Mouse (Mus musculus): ENCODE data around the gene Tmem132d.

Tmem132d gene

DNA sequence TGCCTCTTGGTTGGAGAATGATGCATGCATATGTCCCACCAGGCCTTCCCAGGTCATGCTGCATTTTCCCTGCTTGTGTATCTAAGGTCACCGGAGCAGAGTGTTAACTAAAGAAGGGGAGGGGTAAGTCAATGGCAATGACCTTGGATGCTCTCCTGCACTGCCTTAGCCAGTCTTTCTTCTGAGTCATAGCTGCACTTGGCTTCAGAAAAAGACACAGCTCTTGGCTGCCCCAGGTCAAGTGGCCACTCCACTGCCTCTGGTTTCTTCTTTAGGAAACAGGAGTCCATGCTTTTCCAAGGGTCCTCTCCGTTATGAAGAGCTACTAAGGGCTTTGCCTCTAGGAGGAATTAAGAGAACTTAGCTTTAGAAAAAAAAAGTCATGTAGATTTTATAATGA is 506.2 kb downstream of the Tmem132d start:
- no peak for DNase-seq (ENCODE audit: low read depth)

- DNase-seq (ENCODE audit: low read depth) = no peak
Measured at GRCm38 (mm10) chr5:127924106-127924505, 508.8 kb downstream of the Tmem132d start.

GRCm38 (mm10) chr5:127919171-127919570 is 513.7 kb downstream of the Tmem132d start:
- no peak for DNase-seq (ENCODE audit: low read depth)

GRCm38 (mm10) chr5:127918376-127918775 is 514.5 kb downstream of the Tmem132d start:
- no peak for DNase-seq (ENCODE audit: low read depth)

DNA sequence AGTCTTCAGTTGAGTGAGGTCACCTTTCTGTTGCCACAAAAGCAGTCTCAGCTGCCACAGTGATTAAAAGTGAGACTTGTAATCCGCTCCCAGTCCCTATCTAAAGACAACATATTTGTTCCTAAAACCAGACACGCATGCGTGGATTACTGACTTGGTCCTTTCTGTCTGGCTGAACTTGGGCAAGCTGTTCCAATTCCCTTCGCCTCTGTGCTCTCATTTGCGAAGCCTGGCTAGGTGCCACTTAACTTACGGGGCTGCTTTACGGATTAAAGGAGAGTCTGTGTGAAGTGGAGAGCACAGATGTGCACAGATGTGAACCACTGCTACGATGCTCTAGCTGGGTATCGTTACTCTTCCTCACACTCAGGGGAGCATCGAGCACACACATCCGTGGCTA is 518.7 kb downstream of the Tmem132d start:
- no peak for DNase-seq (ENCODE audit: low read depth)

DNA sequence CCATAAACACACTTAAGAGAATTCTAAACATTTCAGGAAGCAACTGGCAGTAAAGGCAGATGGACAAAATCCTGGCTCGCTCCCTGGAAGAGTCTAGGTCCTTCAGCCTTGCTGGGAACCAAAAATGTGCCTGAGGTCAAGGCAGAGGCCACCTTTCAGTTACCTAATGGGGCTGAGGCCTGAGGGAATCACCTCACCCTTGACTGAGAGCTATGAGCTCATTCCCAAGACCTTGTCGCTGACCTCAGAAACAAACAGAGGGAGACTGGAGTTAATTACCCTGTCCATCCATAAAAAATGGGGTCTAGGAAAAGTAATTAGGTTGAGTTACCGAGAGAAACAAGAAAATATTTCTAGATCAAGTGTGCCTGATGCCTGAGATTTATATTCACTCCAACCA is 521.3 kb downstream of the Tmem132d start:
- no peak for DNase-seq (ENCODE audit: low read depth)

DNA sequence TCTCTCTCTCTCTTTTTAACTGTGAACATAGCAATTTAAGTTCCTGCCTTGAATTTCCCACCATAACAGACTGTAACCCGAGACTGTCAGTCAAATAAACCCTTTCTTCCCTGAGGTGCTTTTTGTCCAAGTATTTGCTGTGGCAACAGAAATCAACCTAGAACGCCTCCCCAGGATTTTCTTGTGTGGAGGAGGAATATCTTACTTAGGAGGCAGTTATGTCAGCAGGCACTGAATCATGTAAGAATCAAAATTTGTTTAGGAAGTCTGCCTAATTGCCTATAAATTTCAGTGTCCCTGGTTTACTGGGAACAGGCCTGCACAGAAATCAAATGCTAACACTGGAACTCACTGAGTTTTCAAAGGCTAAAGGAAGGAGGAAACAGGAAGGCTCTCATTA is 522.5 kb downstream of the Tmem132d start:
- DNase-seq (ENCODE audit: low read depth) = no peak

DNA sequence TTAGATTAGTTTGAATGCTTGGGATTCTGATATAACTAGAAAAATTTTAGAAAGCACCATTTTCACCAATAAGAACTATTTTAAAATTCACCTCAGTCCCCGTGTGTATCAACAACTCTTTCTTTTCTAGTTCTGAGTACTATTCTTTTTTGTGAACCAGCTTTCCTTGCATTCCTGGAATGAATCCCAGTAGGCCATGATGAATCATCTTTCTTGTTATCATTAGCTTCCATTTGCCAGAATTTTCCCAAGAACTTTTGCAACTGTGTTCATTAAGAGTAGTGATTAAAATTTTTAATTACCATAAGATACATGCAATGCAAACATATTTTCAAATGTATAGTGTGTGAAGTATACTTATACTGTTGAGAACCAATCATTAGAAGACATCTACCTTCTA is 537.7 kb downstream of the Tmem132d start:
- no peak for DNase-seq (ENCODE audit: low read depth)

DNA sequence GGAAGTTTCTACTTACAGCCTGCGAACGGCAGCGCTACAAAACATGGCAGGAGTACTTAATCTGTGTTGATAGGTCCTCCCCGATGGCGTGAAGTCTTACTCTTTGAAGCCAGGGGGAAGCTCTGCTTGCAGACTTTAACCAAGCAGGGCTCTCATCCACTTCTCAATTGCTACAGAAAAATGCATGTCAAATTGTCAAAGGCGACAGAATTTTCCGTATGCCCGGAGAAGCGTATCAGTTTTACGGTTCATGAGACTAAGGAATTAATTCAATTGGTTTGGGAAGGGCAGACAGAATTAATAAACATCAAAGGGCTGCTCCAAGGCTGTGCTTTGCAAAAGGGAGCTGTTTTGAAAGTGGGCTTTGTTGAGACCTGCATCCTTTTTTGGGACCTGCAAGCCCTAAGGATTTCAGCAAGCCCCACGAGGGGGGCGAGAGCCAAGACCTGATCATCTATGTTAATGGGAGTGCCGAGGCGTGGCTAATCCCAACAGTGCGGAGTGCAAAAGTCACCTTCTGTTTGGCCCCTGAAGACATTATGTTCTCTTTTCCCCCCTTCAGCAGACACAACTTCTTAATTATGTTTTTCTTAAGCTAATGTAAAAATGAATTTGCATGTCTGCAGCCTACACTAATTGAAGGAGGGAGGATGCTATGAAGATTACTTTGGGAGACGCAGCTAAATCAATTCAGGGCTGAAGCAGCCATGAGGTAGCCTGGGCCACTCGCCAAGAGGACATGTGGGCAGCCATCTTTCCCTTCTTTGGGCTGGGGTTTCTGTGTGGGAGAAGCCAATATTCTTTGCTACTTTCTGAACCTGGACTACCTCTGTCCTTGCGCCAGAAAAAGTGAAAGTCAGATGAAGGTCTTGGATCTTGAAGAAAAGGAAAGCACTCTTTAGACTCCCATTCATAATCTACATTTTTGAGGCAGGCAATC is 547.0 kb downstream of the Tmem132d start:
- DNase-seq (ENCODE audit: low read depth) = no peak

DNA sequence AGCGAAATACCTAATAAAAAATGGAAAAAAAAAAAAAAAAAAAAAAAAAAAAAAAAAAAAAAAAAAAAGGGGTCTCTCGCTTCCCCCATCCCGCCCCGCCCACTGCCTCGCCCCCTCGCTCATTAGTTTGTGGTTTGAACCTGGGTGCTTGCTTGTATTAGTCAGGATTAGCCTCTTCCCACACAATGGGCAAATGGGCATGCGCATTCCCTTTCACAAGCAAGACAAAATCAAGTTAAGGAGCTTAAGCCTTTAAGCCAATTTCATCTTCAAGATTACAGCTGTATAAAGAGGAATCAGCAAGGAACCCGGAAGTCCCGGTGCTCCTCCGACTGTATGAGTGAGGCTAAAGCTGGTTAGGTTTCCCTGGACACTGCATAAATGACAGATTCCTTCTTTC is 549.9 kb downstream of the Tmem132d start:
- no peak for DNase-seq (ENCODE audit: low read depth)

- DNase-seq (ENCODE audit: low read depth) = no peak
Measured at GRCm38 (mm10) chr5:127874461-127874860, 558.4 kb downstream of the Tmem132d start.

GRCm38 (mm10) chr5:127865157-127865556 is 567.7 kb downstream of the Tmem132d start:
- no peak for DNase-seq (ENCODE audit: low read depth)

DNA sequence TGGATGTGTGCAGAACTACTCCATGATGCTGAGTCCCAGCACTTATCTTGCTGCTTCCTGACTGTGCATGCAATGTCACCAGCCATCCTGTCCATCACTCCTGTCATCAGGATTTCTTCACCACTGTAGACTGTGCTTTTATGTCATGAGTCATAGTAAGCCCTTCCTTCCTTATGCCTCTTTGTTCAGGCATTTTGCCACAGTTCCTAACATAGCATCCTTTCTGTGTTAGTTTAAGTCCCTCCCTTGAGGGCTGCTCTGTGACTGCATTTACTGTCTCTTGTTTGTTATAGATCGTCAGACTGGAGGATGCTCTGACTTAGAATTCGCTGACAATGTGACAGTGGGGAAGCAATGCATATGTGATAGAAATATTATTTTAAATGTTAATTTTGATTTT is 573.2 kb downstream of the Tmem132d start:
- no peak for DNase-seq (ENCODE audit: low read depth)

DNA sequence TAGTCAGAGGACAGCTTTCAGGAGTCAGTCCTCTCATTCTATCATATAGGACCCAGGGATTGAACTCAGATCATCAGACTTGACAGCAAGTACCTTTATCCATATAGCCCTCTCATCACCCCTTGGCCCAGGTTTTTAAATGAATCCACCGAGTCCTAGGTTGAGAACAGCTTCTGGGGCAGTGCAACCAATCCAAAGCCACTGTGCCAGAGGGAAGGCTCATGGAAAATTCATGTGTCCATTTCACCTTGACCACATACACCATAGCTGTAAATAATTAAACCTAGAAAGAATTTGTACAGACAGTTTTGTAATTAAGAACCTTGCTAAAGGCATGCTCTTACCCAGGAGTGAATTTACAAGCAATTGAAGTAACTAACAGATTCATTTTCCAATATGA is 580.6 kb downstream of the Tmem132d start:
- no peak for DNase-seq (ENCODE audit: low read depth)

DNA sequence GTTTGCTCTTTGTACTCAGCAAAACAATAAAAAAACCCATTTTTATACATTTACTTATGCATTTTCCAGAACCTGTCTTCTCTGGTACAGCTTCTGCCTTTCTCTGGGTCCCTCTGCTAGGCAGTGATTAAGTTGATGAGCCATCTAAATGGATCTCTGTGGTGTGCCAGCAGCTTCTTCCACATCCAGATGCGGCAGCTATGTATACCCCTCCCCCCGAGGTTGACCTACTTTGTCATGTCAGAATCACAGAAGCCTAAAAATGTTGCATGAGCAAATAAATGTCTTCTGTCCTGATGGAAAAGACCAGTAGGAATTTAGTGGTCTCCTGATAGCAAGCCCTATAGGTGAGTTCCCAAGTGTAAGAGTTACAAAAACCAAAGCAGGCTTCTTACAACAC is 601.1 kb downstream of the Tmem132d start:
- DNase-seq (ENCODE audit: low read depth) = no peak

DNA sequence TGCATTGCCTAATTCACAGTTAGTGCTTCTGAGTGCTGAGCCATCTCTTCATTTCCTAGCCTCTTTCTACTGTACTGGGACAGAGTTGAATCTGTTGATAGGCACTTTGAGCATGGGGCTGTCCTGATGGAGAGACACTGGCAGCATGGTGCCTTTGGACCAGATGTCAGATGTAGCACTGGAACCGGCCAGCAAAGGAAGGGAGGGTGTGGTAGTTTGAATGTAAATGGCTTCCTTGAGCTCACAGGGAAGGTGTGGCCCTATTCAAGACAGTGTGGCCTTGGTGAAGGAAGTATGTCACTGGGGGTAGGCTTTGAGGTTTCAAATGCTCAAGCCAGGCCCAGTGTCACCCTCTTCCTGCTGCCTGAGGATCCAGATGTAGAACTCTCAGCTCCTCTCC is 602.0 kb downstream of the Tmem132d start:
- no peak for DNase-seq (ENCODE audit: low read depth)

DNA sequence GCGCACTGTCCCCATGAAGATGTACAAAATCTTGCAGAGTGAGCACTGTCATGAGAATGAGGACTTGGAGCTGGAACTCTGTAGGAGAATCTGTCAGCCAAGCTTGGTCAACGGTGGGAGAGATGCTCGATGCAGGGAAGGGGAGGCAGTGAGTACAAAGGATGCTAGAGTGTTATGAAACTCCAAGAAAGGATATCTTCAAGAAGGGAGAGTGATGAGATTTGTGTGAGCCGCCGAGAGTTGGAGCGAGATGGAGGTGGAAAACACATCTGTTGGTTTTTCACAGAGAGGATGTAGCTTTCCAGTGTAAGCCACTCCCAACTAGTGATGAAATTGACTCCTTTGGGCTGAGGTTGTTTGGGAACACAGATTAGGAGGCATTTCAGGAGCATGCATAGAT is 604.1 kb downstream of the Tmem132d start:
- no peak for DNase-seq (ENCODE audit: low read depth)

DNA sequence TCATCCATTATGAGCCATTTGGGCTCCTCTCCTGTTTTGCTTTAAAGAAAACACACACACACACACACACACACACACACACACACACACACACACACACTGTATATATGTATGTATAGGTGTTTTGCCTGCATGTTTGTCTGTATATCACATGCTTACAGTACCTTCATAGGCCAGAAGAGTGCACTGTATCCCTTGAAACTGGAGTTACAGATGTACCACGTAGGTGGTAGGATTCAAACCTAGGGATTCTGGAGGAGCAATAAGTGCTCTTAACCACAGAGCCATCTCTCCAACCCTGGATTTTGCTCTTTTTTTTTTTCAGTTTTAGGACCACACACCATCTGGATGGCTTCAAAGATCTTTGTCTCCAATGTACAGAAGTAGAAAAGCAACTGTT is 610.9 kb downstream of the Tmem132d start:
- no peak for DNase-seq (ENCODE audit: low read depth)

DNA sequence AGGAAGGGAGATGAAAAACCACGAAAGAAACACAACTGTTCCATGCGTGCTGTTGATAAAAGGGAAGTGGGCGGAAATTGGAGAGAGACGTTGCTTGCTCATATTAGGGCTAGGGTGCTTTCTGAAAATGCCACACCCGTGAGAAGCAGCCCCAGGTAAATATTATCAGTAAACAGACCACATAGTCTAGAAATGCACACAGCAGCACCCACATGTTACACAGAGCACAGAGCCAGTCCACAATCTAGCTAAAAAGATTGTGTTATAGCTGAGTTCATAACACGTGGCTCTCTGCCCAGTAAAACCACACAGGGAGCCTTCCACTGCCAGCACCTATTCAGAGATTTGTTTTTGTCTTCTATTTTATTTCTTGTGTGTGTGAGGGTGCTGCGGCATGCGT is 617.6 kb downstream of the Tmem132d start:
- DNase-seq (ENCODE audit: low read depth) = no peak

DNA sequence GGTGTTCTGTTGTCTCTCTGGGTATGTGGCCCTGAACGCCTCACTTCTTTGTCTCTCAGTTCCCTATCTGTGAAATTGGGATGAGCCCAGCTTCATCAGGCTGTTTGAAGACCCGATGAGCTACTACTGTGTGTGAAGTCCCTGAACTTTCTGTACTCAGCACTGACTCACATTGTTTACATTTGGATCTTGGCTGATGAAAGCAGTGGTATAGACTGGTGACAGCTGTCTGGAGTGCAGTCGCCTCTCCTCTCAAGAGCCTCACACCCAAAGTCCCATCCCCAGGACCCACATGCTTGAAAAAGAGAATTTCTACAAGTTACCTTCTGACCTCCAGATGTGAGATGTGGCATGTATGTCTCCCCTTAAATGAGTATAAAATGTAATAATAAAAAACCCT is 625.5 kb downstream of the Tmem132d start:
- DNase-seq (ENCODE audit: low read depth) = no peak

DNA sequence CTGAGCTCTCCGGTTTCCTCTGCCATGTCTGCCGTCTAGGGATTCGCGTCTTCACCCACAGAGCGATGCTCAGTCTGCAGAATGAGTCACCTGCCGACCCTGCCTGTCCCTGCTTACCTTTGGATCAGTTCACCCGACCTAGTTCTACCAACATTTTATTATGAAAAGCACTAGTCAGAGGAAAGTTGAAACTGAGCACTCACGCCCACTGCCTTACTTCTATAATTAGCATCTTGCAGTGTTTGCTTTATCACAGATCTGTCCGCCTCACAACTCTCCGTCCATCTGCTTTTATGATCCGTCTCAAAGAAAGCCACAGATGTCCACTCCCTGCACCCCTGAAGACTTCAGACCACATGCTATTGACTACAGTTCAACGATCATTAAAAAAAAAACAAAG is 626.0 kb downstream of the Tmem132d start:
- DNase-seq (ENCODE audit: low read depth) = no peak

- DNase-seq (ENCODE audit: low read depth) = no peak
Measured at GRCm38 (mm10) chr5:127800907-127801306, 632.0 kb downstream of the Tmem132d start.

DNA sequence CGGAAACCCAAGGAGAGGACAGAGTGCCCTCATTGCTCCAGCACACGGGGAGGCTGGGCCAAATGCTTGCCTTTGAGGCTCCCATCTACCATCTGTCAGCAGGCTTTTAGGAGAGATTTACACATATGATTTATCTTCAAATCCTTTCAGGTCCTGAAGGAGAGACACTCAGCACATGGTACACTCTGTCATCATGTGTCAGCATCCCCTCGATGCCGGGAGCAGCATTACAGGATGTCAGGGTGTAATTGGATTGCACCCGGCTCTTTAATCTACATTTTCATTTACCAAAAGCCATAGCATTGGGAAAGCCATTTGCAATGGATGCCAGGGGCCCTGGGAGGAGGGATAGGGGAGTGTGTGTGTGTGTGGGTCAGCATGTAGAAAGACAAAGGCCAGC is 651.7 kb downstream of the Tmem132d start:
- no peak for DNase-seq (ENCODE audit: low read depth)

GRCm38 (mm10) chr5:127775749-127776148 is 657.1 kb downstream of the Tmem132d start:
- DNase-seq (ENCODE audit: low read depth) = no peak
